Mouse (Mus musculus) cortical plate, adult 2 months (tissue): ENCODE data around the gene Desi1.

Source experiments
- CTCF ChIP-seq: fragments of 200-500 bp; IDR thresholded peaks from 2 replicates; pipeline ENCODE4 v1.5.1; 2011; ENCODE audit warnings: mild to moderate bottlenecking, control low read depth, low read length; ENCODE audit not compliant: insufficient read depth; ENCODE audit errors: extremely low read depth
- POLR2A ChIP-seq: fragments of 200-500 bp; IDR thresholded peaks from 2 replicates; pipeline ENCODE4 v1.6.1; 2011; ENCODE audit warnings: mild to moderate bottlenecking, low read length, control low read depth; ENCODE audit not compliant: insufficient read depth; ENCODE audit errors: extremely low read depth

GRCm38 (mm10) chr15:81950716-81951115 is 82.9 kb downstream of the Desi1 start:
- no peak for TF ChIP-seq POLR2A
- TF ChIP-seq CTCF, result no peak
